Mouse (Mus musculus) forebrain, embryonic 13.5 days (tissue): ENCODE measurements at regions not wholly inside any gene's neighbourhood (a gene's known extent, or its start where the extent isn't known, plus 50 kb on each side); places are given as distances from the start of the nearest gene placed in this dataset.

Source experiments
- ATAC-seq: fragments of 200-750 bp; cut with Nextera tagmentation; 2 replicates; pipeline ENCODE4 v1.8.0; 2017
- H3K27ac ChIP-seq: fragments of 300-500 bp; sonication (generic); 2 replicates; pipeline ENCODE4 v1.5.1; 2015; ENCODE audit warnings: inconsistent platforms, mild to moderate bottlenecking, moderate library complexity
- H3K27me3 ChIP-seq: fragments of 300-500 bp; sonication (generic); 2 replicates; pipeline ENCODE4 v1.6.1; 2015; ENCODE audit warnings: mild to moderate bottlenecking, inconsistent platforms
- H3K36me3 ChIP-seq: fragments of 300-500 bp; sonication (generic); 2 replicates; pipeline ENCODE4 v1.6.1; 2015; ENCODE audit warnings: mild to moderate bottlenecking, inconsistent platforms; ENCODE audit not compliant: poor library complexity, severe bottlenecking
- H3K4me1 ChIP-seq: fragments of 300-500 bp; sonication (generic); 2 replicates; pipeline ENCODE4 v1.6.1; 2015; ENCODE audit warnings: inconsistent platforms
- H3K4me2 ChIP-seq: fragments of 300-500 bp; sonication (generic); 2 replicates; pipeline ENCODE4 v1.6.1; 2015; ENCODE audit warnings: inconsistent platforms, mild to moderate bottlenecking, moderate library complexity
- H3K4me3 ChIP-seq: fragments of 300-500 bp; sonication (generic); 2 replicates; pipeline ENCODE4 v1.5.1; 2015; ENCODE audit warnings: mild to moderate bottlenecking, inconsistent platforms
- H3K9ac ChIP-seq: fragments of 300-500 bp; sonication (generic); 2 replicates; pipeline ENCODE4 v1.6.1; 2015; ENCODE audit warnings: mild to moderate bottlenecking, inconsistent platforms
- H3K9me3 ChIP-seq: fragments of 300-500 bp; sonication (generic); replicated peaks from 2 replicates; pipeline ENCODE4 v1.6.1; 2016; ENCODE audit warnings: inconsistent platforms
- WGBS: fragments of 180-500 bp; shearing (Covaris S2); methylation state at CpG from one replicate; pipeline ENCODE4 v1.1.7; 2015; 5-methylcytosine and 5-hydroxymethylcytosine counted together

DNA sequence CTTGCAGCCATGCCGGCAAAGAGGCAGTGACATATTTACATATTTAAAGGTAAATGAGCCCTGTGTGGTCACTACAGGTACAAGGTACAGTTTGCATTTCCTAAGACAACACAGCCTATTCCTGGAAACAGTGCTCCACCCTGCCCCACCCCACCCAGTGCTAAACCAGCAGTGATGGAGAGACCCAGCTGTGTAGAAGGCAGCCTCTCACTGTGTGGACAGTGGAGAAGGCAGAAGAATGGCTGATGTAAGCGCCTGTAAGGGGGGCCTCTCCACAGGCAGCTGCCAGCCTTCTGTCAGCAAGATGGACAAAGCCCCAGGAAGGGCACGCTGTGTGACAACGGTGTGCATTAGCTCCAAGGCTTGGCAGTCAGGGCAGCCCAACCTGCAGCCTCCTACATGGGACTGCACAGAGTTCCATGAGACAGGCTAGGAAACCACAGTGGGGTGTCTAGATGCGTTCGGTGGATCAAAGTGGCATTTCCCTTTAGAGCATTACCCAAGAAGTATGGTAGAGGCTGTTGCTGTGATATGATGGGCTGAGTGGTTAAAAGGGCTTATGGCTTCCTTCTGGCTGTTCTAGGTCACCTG lies 249.2 kb upstream of the Cdh4 start:
- ATAC-seq, result peak; percentile 48
- WGBS, result 52% methylated on average over 6 of the region's 6 CpGs
- Histone ChIP-seq H3K36me3 (no peaks in the 10 kb centered on the region), H3K4me1 (peaks cover 4% of the 10 kb centered on the region; the same call in 1 of the 2 replicates), H3K4me2 (no peak overlapping the region), H3K27ac (no peak overlapping the region), H3K9me3 (no peaks in the 10 kb centered on the region), H3K9ac (no peak overlapping the region), H3K27me3 (0 out of 2 replicates have a peak, but pooled peaks cover 5% of the 10 kb centered on the region), H3K4me3 (no peak overlapping the region)

DNA sequence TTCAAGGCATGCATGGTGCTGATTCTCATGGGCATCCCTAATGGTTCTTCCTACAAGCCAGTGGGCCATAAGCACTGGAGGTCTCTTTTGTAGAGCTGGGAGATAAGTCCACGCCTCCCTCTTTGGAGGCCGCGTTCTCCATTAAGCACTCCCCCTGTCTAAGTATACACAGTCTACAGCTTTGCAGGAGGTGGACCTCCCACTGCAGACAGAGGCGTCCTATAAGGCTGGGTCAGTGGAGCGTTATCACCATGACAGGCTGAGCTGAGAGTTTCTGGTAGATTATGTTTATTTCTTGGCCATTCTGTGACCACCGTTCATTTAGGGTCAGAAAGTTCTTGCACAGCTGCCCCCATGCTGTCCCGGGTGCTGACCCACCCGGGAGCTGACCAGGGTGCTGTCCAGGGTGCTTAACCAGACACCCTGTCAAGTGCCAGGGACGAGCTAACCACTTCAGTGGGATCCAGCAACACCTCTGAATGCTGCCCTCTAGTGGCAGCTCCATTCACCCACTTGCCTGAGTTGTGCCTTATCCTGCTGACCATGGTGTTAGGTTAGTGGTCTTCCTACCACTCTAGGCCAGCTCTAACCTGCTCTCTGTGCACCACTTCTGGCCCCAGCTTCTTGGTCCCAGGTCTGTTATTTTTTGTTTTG lies 248.6 kb upstream of the Cdh4 start:
- peaks cover 4% of the 10 kb centered on the region; the same call in 1 of the 2 replicates for H3K4me1 ChIP-seq
- H3K9me3 ChIP-seq, result no peaks in the 10 kb centered on the region
- 42% methylated on average over 9 of the region's 9 CpGs for WGBS
- H3K27me3 ChIP-seq, result 0 out of 2 replicates have a peak, but pooled peaks cover 6% of the 10 kb centered on the region
- H3K4me2 ChIP-seq, result no peak overlapping the region
- no peaks in the 10 kb centered on the region for H3K36me3 ChIP-seq
- ATAC-seq, result peak; percentile 62
- no peak overlapping the region for H3K9ac ChIP-seq
- H3K4me3 ChIP-seq, result no peak overlapping the region
- no peak overlapping the region for H3K27ac ChIP-seq

DNA sequence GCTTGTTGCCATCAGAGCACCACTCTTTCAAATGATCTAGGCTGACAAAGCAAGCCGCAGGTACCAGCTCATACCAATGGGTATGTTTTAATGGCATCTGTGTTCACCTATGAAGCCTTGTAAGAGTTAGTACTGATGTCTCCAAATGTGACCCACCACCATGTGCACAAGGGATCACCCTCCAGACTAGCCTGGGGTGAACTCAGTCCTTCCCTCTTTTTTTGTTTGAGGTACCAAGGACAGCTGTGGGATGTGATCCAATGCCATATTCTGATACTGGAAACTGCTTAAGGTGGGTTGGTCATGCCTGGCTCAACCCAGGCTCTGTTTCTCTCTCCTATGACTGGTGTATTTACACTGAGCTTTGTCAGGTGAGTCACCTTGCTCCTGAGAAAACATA lies 244.8 kb upstream of the Cdh4 start:
- Histone ChIP-seq H3K4me1 (peaks cover 4% of the 10 kb centered on the region; the same call in 1 of the 2 replicates), H3K4me2 (no peak overlapping the region), H3K36me3 (no peaks in the 10 kb centered on the region), H3K9ac (no peak overlapping the region), H3K27ac (no peak overlapping the region), H3K27me3 (0 out of 2 replicates have a peak, but pooled peaks cover 6% of the 10 kb centered on the region), H3K9me3 (no peaks in the 10 kb centered on the region), H3K4me3 (no peak overlapping the region)
- WGBS, result 92% methylated on average over 1 of the region's 1 CpGs
- ATAC-seq, result no peak

GRCm38 (mm10) chr2:179200495-179200894 lies 241.7 kb upstream of the Cdh4 start:
- Histone ChIP-seq H3K9ac (no peak overlapping the region), H3K27me3 (0 out of 2 replicates have a peak, but pooled peaks cover 3% of the 10 kb centered on the region), H3K4me2 (no peak overlapping the region), H3K27ac (no peak overlapping the region), H3K9me3 (no peaks in the 10 kb centered on the region), H3K4me3 (no peak overlapping the region), H3K36me3 (no peaks in the 10 kb centered on the region), H3K4me1 (0 out of 2 replicates have a peak, but pooled peaks cover 6% of the 10 kb centered on the region)
- ATAC-seq, result no peak
- 12% methylated on average over 6 of the region's 6 CpGs for WGBS

- H3K4me3 ChIP-seq, result no peak overlapping the region
- H3K4me1 ChIP-seq, result 0 out of 2 replicates have a peak, but pooled peaks cover 5% of the 10 kb centered on the region
- no peak overlapping the region for H3K9ac ChIP-seq
- no peak overlapping the region for H3K27ac ChIP-seq
- peak; percentile 70; the same call in 1 of the 2 replicates for ATAC-seq
- H3K36me3 ChIP-seq, result no peaks in the 10 kb centered on the region
- WGBS, result 71% methylated on average over 10 of the region's 10 CpGs
- no peaks in the 10 kb centered on the region for H3K27me3 ChIP-seq
- H3K9me3 ChIP-seq, result no peaks in the 10 kb centered on the region
- H3K4me2 ChIP-seq, result no peak overlapping the region
Observed at GRCm38 (mm10) chr2:179210164-179210805, 231.9 kb upstream of the Cdh4 start.

DNA sequence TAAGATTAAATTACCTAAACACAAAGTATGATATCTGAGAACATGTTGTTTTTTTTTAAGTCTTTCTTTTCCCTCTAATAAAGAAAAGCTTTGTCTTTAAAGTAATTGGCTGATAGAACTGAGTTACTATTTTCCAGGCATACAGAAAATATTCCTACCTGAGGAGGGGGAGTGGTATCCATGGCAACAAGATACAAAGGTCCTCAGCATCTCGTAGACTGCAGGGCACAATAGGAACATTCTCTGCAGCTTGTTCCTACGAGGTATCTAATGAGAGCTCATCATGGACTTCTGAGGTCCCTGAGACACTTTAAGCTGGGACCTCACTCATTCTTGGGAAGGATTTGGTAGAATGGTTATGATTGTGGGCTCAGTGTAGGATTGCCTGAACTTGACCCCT lies 225.5 kb upstream of the Cdh4 start:
- Histone ChIP-seq H3K27me3 (no peaks in the 10 kb centered on the region), H3K9me3 (no peaks in the 10 kb centered on the region), H3K4me1 (no peaks in the 10 kb centered on the region), H3K4me3 (no peak overlapping the region), H3K36me3 (no peaks in the 10 kb centered on the region), H3K9ac (no peak overlapping the region), H3K4me2 (no peak overlapping the region), H3K27ac (no peak overlapping the region)
- 5% methylated on average over 2 of the region's 2 CpGs for WGBS
- ATAC-seq, result no peak

- Histone ChIP-seq H3K36me3 (no peaks in the 10 kb centered on the region), H3K9me3 (no peaks in the 10 kb centered on the region), H3K27ac (no peak overlapping the region), H3K9ac (no peak overlapping the region), H3K4me1 (no peaks in the 10 kb centered on the region), H3K4me2 (no peak overlapping the region), H3K27me3 (no peaks in the 10 kb centered on the region), H3K4me3 (no peak overlapping the region)
- 82% methylated on average over 7 of the region's 7 CpGs for WGBS
- no peak for ATAC-seq
Observed at GRCm38 (mm10) chr2:179228096-179228495, 214.1 kb upstream of the Cdh4 start.

- no peak overlapping the region for H3K4me2 ChIP-seq
- H3K4me3 ChIP-seq, result no peak overlapping the region
- no peak overlapping the region for H3K9ac ChIP-seq
- H3K27me3 ChIP-seq, result no peaks in the 10 kb centered on the region
- no peaks in the 10 kb centered on the region for H3K9me3 ChIP-seq
- ATAC-seq, result no peak
- no peaks in the 10 kb centered on the region for H3K4me1 ChIP-seq
- no peak overlapping the region for H3K27ac ChIP-seq
- H3K36me3 ChIP-seq, result no peaks in the 10 kb centered on the region
- 73% methylated on average over 6 of the region's 6 CpGs for WGBS
Observed at GRCm38 (mm10) chr2:179231708-179232354, 210.4 kb upstream of the Cdh4 start.

GRCm38 (mm10) chr2:179238166-179238565 lies 204.1 kb upstream of the Cdh4 start:
- Histone ChIP-seq H3K4me3 (no peak overlapping the region), H3K4me2 (no peak overlapping the region), H3K9me3 (no peaks in the 10 kb centered on the region), H3K27me3 (no peaks in the 10 kb centered on the region), H3K27ac (no peak overlapping the region), H3K9ac (no peak overlapping the region), H3K36me3 (no peaks in the 10 kb centered on the region), H3K4me1 (no peaks in the 10 kb centered on the region)
- 89% methylated on average over 11 of the region's 11 CpGs for WGBS
- ATAC-seq, result no peak

DNA sequence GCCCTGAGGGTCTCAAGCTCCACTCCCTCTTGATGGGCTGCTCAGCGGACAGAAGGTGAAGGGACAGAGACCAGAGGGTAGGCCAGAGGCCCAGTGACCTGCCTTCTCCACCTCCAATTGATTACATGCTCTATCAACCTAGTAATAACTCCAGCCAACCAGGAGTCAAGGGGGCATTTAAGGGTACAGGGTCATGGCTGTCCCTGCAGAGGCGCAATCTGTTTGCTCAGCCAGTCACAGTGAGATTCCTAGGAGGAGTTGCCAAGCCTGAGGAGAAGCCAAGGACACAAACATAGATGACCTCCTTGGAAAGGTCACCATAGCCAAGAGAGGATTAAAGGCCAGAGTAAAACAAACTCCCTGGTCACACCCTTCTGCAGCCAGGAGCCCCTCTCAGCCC lies 181.3 kb upstream of the Cdh4 start:
- Histone ChIP-seq H3K27me3 (no peaks in the 10 kb centered on the region), H3K9ac (no peak overlapping the region), H3K4me3 (no peak overlapping the region), H3K9me3 (no peaks in the 10 kb centered on the region), H3K4me2 (no peak overlapping the region), H3K4me1 (peaks cover 12% of the 10 kb centered on the region), H3K36me3 (no peaks in the 10 kb centered on the region), H3K27ac (no peak overlapping the region)
- no peak for ATAC-seq
- 90% methylated on average over 2 of the region's 2 CpGs for WGBS

- ATAC-seq, result no peak
Observed at GRCm38 (mm10) chr2:179263888-179264287, 178.3 kb upstream of the Cdh4 start.

DNA sequence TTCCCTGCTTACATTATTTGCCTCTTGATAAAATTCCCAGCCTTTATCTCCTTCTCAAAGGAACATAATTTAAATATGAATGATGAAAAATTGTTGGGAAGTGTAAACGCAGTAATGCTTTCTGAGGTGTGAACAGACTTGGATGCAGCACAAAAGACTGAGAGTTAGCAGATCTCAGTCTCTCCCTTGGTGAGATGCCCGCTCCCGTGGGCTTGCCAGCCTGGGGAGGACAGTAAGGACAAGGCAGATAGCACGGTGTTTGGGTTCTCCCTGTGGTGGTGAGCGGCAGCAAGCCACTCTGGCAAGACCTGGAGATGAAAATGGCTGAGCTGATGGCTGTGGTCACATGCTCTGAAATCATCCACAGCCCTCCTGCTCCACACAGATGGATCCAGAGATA lies 176.8 kb upstream of the Cdh4 start:
- 42% methylated on average over 5 of the region's 5 CpGs for WGBS
- Histone ChIP-seq H3K9me3 (no peaks in the 10 kb centered on the region), H3K4me3 (no peak overlapping the region), H3K27ac (no peak overlapping the region), H3K4me2 (no peak overlapping the region), H3K27me3 (no peaks in the 10 kb centered on the region), H3K36me3 (no peaks in the 10 kb centered on the region), H3K9ac (no peak overlapping the region), H3K4me1 (peaks cover 12% of the 10 kb centered on the region)
- ATAC-seq, result 0 out of 2 replicates have a peak, but pooled peaks have one; percentile 45

More at GRCm38 (mm10) chr2:179263888-179264287, 178.3 kb upstream of the Cdh4 start:
- no peaks in the 10 kb centered on the region for H3K27me3 ChIP-seq
- no peak overlapping the region for H3K4me3 ChIP-seq
- no peaks in the 10 kb centered on the region for H3K9me3 ChIP-seq
- whole genome bisulfite sequencing, result 86% methylated on average over 4 of the region's 4 CpGs
- peaks cover 12% of the 10 kb centered on the region for H3K4me1 ChIP-seq
- no peak overlapping the region for H3K4me2 ChIP-seq
- no peak overlapping the region for H3K27ac ChIP-seq
- H3K9ac ChIP-seq, result no peak overlapping the region
- H3K36me3 ChIP-seq, result no peaks in the 10 kb centered on the region
